Mouse (Mus musculus): ENCODE data around the gene Rnf166.

Gene Rnf166

DNA sequence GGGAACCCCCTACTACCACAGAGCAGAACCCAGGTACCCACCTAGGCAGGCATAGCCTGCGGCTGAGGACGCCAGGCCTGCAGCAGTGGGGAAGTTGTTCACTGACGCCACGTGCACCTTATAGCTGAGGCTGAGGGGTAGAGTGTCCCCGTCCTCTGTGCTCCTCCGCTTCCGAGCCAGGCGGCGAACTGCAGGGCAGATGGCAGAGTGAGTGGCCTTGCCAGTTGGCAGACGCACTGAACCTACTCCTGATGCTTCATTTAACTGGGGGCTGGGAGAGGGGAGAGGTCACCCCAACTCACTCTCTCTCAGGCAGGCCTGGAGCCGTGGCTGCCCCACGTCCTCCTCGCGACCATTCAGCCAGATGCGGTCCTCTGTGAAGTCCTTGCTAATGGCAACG, 36.5 kb downstream of the Rnf166 start:
- DNase-seq (ENCODE audit: low spot score in 2 of 2): no peak

DNA sequence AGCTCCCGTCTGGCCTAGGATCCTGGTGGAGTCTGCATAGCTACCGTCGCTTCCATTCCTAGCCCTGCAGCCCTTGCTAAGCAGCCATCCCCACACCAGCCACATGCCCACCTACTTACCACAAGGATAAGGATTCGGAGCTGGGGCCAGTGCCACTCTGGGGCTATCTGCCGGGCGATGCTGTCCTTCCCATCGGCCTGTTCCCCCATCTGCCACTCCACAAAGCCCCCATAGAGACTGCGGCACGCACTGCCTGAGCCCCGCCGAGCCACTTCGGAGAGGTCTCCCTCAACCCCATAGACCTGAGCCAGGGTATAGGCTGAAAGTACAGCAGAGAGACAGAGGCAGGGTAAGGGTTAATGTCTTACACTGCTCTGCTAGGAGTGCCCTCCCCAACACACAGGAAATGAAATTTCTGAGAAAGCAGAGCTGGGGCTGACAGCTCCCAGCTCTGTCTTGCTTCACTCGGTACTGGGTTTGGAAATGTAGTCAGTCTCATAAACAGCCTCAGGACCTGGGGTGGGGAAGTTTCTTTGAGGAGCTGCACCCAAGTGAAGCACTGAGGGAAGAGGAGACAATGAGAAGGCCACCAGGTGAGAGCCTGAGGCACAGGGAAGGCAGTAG, 38.0 kb downstream of the Rnf166 start:
- no peak for DNase-seq (ENCODE audit: low spot score in 2 of 2)

DNA sequence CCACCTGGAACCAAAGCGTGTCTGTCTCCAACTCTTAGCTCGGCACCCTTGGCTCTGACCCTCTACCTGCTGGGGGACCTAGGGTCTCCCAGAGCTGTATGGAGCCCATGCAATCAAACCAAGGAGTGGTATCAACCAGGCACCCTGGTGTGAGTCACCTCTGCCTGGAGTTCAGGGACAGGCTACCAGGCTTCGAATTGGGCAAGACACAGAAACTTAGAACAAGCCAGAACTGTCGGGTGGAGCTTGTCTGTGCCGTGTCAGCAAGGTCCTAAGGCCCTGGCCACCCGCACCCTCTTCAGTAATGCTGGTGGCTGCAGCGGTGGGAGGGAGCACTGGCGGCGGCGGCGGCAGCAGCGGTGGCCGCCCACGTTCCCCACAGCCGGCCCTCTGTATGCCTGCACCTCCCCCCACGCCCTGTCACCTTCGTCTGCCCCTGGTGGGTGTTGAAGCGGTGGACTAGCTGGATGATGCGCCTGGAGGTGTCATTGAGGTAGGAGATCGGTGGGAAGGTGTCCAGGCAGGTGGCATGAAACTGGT, 39.2 kb downstream of the Rnf166 start:
- DNase-seq (ENCODE audit: low spot score in 2 of 2): no peak

DNA sequence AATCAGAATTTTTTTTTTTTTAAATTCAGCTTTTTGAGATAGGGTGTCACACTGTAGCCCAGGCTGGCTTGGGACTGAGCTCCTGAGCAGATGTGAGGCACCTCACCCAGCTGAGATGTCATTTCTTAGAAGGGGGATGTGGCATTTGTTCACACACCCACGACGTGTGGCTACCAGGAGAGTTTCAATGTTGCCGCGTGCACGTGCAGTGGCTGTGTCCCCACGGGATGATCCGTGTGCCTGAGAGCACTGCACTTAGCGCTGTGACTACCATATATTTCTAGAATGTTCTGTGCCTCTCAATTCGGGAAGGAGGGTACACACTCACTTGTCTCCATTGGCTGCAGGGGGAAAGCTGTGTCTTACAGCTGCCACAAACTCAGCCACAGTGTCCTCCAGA, 39.7 kb downstream of the Rnf166 start:
- no peak for DNase-seq (ENCODE audit: low spot score in 2 of 2)

- DNase-seq (ENCODE audit: low spot score in 2 of 2): no peak
Observed at GRCm38 (mm10) chr8:122435375-122435774, 40.5 kb downstream of the Rnf166 start.

- DNase-seq (ENCODE audit: low spot score in 2 of 2): no peak
Observed at GRCm38 (mm10) chr8:122433269-122433905, 42.5 kb downstream of the Rnf166 start.

GRCm38 (mm10) chr8:122432443-122433268, 43.2 kb downstream of the Rnf166 start, which contains the start of gene Cyba:
Cyba (minus strand) TSS chr8:122432930.
- peak; percentile 56 to 75 for DNase-seq (ENCODE audit: low spot score in 2 of 2)

- peak in 1 of 2 experiments; percentile 33 for DNase-seq (ENCODE audit: low spot score in 2 of 2)
Observed at GRCm38 (mm10) chr8:122431694-122432442, 44.0 kb downstream of the Rnf166 start.

DNA sequence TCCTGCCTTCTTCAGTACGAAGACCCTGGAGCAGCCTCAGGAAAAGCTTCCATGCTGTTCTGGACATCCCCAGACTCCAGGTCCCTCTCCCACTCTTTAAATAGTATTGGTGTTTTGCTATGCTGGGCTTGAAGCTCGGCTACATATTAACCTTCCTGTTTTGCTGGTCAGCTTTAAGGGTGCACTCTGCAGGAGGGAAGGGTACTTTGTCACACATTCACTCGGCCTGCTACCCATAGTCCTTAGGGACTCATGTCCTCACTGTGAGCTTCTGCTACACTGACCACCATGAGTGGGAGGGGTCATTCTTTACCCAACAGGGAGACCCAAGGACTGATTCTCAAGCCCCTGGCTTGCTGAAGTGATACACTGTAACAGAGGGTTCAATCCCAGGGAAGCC, 45.2 kb downstream of the Rnf166 start:
- no peak for DNase-seq (ENCODE audit: low spot score in 2 of 2)

DNA sequence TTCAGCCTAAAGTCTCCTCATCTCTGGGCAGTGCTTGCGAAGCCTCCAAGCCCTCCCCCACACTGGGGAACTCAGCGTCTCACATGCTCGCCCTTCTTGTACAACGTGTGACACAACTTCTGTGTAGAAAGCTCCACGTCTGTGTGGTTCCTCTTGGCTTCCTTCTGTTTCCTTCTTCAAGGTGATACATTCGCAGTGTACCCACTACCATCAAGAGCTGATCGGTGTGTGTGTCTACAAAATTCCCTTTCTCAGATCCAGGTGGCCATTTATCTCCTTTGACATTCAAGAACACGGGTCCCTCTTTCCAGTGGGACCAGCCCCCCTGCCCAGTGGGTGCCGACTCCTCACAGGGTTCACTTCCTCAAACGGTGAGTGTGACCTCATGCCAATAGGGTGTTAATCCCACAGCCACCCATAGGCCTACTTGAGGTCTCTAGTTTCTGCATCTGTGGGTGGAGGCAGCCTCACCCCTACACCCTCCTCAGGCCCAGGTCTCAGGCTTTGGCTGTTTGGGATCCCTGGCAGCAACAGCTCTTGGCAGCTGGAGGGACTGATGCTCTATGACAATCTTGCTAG, 45.7 kb downstream of the Rnf166 start:
- DNase-seq (ENCODE audit: low spot score in 2 of 2): no peak

DNA sequence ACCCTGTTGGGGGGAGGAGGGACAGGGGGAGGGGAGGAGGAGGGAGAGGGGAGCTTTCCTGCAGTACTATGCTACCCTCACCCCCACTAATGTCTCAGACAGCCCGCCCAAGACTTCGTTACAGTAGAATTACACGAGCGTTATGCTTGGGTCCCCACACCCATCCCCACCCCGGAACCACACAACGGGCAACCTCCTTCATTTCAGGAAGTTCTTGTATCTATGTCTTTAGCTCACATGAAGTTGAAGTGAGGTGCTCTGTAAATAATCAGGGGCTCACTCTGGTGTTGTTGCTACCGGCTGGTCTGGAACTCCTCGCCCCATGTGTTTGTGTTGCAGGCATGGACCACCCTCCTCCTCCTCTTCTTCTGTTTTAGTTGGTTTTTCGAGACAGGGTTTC, 47.7 kb downstream of the Rnf166 start:
- no peak for DNase-seq (ENCODE audit: low spot score in 2 of 2)

DNA sequence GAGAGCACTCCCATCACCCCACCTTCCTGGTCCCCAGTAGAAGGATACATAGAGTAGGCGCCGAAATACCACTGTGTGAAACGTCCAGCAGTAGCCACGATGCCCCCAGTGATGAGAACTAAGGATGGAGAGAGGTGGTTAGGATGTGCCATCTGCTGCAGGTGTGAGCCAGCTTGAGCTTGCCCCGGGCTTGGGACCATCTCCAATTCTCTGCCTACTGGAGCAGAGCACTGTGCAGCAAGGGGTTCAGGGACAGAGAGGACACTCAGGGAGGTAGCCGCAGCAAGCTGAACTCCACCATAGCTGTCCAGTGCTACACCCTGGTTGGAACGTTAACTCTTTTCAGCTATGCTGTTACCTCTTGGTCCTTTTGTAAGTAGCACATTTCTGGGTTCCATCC, 48.3 kb downstream of the Rnf166 start:
- no peak for DNase-seq (ENCODE audit: low spot score in 2 of 2)

GRCm38 (mm10) chr8:122426145-122426544, 49.7 kb downstream of the Rnf166 start:
- no peak for DNase-seq (ENCODE audit: low spot score in 2 of 2)

DNA sequence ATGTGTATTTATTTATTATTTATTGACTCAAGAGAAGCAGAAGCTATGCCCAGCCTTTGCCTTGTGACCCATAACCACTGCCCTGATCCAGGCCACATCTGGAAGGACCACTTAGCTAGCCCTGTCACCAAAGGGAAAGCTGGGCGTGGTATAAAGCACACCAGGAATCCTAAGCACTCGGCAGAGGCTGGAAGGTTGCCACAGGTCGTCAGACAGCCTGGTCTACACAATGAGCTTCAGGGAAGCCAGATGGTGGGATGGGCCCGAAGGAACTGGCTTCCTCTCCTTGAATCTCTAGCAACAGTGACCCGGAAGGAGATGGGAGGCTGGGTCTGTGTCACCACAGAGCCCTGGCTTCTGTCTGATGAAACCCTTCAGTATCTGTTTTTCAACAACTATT, 52.2 kb downstream of the Rnf166 start:
- no peak for DNase-seq (ENCODE audit: low spot score in 2 of 2)

DNA sequence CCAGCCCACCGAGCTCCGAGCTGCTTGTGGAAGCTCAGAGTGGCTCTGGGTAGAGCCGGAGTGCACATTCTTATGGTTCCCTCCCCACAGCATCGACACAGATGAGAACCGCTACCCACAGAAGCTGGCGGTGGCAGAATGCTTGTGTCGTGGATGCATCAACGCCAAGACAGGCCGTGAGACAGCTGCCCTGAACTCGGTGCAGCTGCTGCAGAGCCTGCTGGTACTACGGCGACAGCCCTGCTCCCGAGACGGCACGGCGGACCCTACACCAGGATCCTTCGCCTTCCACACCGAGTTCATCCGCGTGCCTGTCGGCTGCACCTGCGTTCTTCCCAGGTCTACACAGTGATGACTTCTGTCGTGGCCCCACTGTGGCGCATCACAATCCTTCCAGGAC, 52.6 kb downstream of the Rnf166 start:
- no peak for DNase-seq (ENCODE audit: low spot score in 2 of 2)

GRCm38 (mm10) chr8:122421376-122422070, 54.3 kb downstream of the Rnf166 start, which contains the start of gene Il17c:
Il17c (plus strand) TSS chr8:122422020.
- DNase-seq (ENCODE audit: low spot score in 2 of 2): no peak

DNA sequence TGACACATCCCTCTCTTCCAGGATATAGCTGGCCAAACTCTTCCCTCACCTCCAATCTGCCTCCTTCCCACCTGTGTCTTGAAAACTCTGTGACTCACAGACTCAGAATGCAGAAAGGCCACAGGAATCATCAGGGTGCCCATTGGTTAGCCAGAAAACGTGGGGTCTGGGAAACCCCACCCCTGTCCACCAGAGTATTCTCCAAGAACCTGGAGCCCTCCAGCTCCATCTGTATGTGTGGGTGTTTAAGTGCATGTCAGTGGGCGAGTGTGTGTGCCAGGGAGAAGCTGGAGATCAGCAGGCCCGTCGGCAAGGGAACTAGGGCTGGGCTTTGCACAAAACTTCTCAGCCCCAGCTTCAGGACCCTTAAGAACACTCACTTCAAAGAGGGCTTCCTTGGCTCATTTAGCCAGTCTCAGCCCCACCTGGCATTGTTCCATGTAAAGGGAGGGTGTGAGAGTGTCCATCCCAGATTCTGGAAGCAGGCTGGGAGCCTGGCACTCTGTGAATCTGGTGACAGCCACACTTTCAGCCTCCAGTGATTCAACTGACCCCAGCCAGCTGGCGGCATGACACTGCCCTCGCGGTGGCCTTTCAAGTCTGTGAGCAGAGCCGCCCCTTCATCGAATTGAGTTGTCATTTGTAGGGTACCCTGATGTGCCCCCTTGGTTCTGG, 55.8 kb downstream of the Rnf166 start:
- no peak for DNase-seq (ENCODE audit: low spot score in 2 of 2)

All from urinary bladder, postnatal 36 days (tissue).